Mouse (Mus musculus) lung, postnatal 10 days (tissue): ENCODE measurements around the gene Krt23.

Experiments used
- DNase-seq: peaks from one replicate; pipeline ENCODE4 v3.0.0; 2021

Gene Krt23

GRCm38 (mm10) chr11:99492733-99493573 lies at the start of gene Krt23:
Gene Krt23, minus strand, starts transcription at chr11:99493137.
- peak; percentile 23 for DNase-seq

GRCm38 (mm10) chr11:99539721-99540120 lies 46.8 kb upstream of the Krt23 start:
- DNase-seq = peak; percentile 12

DNA sequence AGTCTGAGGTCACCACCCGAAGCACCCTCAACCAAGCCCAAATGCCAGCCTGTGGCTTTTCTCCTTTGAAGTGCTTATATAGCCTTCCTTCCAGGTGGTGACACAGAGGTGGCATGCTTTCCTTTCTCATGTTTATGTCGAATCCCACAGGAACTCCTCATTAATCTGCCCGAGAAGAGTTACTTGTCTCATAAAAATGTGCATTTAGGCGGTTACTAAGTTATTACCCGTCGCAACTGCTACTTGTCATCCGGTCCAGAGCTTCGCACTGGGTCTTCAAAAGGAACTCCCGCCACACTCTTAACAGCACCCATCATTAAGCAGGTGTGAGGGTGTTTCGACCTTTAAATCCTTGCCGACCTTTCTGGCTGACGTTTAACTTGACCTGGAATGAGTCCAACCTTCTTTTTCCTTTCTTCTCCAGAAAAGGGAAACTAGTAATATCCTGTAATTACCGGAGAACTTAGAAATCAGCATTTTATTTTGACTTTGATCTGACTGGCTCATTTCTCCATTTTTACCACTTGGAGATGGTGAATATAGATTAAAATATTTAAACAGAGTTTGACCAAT lies 28.4 kb upstream of the Krt23 start, which contains the start of gene Krt39:
Gene Krt39, minus strand, starts transcription at position 51 of the 573 bp plus-strand sequence.
- DNase-seq = no peak

- peak; percentile 1 for DNase-seq
Observed at GRCm38 (mm10) chr11:99514098-99514497, 21.2 kb upstream of the Krt23 start.

DNA sequence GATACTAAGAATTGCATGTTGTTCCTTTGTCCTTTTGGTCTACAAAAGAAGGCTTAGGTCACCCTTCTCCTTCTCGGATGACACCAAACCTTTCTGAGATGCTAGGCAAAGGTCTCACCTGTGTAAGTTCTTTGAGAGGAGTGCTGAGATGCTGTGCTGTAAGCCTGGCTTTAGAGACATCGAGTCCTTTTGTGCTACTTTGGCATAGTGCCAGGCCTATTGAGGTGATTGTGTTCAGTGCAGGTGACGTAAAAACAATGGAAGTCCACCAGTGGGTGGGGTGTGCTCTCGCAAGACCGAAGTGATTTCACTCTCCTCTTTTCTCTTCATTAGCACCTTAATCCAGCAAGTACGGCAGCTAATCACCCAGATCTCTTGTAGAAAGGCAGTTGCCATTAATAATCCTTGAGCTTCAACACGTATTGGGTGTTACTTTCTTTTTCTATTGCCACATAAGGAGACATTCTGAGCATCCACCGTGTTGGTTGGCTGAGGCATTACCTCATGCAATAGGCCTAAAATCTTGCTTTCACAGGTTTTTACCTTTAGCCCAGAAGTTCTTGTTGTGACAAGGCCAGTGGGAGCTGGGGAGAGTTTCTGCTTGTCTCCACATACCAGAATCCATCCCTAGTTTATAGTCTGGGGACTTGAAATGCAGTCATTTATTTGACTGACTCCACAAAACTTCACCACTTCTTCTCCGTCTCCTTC lies 7.3 kb upstream of the Krt23 start:
- no peak for DNase-seq

DNA sequence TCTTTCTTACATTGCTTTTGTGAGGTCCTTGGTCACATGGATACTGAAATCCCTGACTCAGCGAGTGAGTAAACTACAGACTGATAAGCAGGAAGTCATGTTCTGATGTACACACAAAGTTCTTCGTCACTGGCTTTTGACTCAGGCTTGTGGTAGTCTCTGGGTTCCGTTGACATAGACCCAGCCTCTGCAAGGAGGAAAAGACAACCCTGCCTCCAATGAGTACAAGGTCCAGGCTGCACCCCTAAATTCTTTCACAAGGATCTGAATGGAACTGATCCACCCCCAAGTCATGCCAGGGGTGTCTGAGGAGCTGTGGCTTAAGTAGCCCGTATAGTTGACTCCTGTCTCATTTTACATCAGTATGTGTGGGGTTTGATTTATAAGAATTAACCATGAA lies 3.5 kb upstream of the Krt23 start:
- no peak for DNase-seq

DNA sequence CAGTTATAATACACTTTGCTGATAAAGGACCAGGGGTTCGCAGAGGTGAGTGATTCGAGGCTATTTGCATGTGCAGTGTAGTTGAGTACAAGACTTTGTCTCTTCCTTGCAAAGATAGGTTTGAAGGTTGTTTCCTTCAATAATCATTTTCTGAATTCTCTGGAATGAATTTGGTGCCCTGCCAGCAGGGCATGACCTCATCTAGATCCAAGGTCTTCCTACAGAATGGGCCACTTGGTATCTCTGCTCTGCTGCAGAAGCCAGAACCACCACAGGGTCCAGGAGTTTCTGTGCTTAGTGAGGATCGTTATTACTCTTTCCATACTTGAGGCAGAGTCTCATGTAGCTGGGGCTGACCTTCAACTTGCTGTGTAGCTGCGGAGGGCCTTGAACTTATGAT lies 1.8 kb upstream of the Krt23 start:
- no peak for DNase-seq

- no peak for DNase-seq
Observed at GRCm38 (mm10) chr11:99493574-99493850, 575 bp upstream of the Krt23 start.

GRCm38 (mm10) chr11:99491040-99491439 lies 1.9 kb downstream of the Krt23 start:
- no peak for DNase-seq

DNA sequence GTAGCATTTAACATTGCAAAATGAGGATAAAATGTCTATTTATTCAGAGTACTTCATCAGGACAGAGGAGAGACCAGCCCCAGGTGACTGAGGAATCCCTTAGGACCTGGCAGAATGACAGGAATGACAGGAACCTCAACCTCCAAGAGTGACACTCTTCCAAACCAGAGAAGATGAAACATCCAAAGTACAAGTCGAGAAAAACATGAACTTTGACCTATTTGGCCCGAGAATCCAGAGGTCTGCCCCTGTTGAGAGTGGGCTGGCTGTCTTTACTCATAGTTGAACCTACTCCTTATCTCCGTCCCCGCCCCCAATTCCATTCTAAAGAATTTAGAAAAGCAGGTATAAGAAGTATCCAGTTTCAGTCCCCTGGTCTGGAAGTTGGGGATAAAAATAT lies 2.3 kb downstream of the Krt23 start:
- no peak for DNase-seq

DNA sequence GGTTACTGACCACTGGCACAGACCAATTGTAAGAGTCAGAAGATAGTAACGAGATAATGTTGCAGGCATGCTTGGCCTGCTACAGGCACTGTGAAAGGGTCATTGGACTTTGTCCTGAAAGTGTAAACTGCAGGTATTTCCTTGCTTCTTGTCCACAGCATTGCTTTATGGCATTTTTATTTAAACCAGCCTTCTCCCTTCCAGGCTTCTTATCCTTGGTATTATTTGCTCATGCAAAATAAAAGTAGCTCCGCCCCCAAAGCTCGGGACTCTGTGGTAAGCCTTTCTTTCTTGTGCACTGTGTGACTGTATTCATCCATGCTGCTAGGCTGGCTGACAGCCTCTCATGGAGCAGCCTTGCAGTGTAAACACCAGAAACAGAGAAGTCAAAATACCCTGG lies 3.7 kb downstream of the Krt23 start:
- DNase-seq = peak; percentile 35

GRCm38 (mm10) chr11:99474981-99475380 lies 18.0 kb downstream of the Krt23 start:
- no peak for DNase-seq

- DNase-seq = peak; percentile 46
Observed at GRCm38 (mm10) chr11:99473433-99473832, 19.5 kb downstream of the Krt23 start.

DNA sequence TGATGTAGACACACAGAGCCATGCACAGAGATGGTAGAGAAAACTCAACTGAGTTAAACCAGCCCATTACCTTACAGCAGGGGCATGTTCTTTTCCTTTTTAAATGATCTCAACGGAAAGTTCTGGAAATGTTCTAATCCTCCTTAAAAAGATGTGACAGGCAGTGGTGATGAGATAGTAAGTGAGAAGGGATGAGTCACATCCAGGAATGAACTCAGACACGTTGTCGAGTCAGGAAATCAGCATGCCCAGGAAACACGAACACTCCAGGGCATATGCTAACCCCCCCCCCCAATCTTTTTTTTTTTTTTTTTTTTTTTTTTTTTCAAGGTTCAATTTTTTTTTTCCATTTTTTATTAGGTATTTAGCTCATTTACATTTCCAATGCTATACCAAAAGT lies 20.5 kb downstream of the Krt23 start:
- DNase-seq = no peak

- peak; percentile 20 for DNase-seq
Observed at GRCm38 (mm10) chr11:99471946-99472345, 21.0 kb downstream of the Krt23 start.

- peak; percentile 21 for DNase-seq
Observed at GRCm38 (mm10) chr11:99469228-99469627, 23.7 kb downstream of the Krt23 start.

DNA sequence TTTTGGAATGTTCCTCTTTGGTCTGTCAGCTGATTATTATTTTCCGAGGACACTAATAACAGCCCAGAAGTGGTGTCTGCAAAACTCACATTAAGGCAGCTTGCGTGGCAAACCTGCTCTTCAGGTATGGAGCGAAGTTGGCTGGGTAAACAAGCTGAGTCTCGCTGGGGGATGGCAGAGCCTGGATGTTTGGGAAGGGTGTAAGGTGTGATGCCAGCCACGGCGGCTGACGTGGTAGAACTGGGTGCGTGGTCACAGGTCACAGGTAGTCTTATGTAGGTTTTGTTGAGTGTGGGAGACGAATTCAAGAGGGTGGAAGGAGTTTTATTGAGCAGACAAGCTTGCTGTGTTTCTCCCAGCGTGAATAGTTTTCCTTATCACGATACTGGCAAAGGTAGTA lies 24.4 kb downstream of the Krt23 start:
- DNase-seq = peak; percentile 13

GRCm38 (mm10) chr11:99466316-99466715 lies 26.6 kb downstream of the Krt23 start:
- no peak for DNase-seq

DNA sequence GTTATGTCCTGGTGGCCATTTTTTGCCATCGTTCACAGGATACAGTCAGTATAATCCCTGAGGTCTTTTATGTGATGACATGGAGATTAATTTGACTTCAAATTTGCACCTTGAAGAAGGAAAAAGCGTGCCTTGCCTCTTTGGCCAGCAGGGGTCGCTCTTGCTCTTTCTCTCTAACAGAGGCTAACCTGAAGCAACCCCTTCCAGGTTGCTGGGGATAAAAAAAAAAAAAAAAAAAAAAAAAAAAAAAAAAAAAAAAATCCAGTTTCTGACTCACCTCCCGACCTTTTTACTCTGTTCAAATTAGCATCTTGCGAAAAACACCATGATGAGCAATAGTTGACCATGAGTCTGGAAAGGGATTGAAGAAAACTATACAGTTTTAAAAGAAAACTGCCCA lies 28.1 kb downstream of the Krt23 start:
- DNase-seq = peak; percentile 85

DNA sequence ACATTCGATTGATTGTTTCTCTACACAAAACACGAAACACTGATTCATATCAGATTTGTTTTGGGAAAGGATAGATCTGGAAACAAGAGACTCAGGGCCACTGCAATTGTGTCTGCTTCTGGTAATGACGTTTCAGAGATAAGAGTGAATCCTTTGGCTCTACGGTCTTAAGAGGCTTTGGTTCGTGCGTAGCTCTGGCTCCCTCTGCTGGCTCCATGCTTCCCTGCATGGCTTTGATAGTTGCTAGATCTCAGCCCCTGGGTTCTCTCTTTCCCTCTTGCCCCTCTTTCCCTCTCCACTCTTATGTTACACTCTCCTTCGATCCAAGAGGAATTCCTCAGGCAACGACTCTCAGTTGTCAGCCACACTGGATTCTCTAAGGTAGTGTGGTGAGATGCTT lies 29.8 kb downstream of the Krt23 start:
- peak; percentile 65 for DNase-seq

- no peak for DNase-seq
Observed at GRCm38 (mm10) chr11:99461736-99462135, 31.2 kb downstream of the Krt23 start.

DNA sequence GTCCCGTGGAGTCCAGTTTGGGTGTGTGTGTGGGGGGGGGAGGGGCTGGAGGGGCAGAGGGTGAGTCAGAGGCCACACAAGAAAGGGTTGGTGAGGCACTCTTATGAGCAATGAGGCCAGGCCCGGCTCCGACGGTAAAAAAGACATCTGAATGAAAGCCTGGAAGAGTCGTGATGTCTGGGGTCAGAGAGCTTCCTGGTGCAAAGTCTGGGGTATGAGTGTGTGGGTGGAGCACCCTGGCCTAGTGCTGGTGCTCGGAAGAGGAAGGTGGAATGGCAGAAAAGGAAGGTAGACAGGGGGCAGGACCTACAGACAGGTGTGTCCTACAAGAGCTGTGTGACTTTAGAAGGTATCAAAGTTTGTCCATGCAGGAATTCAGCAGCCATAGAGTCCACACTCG lies 34.0 kb downstream of the Krt23 start:
- DNase-seq = no peak

DNA sequence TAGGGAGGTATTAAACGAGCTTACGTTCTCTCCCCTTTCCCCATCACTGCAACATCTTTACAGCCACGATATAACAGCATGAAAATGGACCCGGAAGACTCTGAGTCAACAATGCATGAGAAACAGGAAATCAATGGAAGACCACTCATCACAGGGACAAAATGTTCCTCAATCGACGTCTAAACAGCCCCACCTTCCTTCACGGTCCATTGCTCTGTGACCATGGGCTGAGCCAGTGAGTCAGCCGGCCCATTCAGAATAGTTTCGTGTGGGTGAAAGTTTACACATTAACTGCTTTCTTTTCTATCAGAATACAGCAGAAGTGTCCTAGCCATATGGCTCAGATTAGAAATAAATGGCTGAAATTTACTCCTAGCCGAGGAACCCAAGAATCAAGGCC lies 38.2 kb downstream of the Krt23 start:
- no peak for DNase-seq

DNA sequence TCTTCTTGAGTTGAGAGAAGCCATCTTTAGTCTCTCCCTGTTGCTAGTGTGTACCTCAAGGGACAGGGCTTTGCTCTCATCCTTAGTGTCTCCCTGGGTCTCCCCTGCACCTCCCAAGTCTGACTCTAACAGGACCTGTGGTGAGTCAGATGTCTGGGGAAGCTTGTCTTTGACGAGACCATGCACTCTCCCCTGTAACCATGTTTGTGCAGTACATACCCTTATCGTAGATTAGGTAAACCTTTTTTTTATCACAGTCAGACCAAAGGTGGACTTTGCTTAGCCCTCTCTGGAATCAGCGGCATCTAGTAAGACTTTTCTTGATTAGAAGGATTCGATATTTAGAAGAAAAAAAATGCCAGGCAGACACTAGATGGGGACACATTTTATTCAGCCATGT lies 38.9 kb downstream of the Krt23 start:
- no peak for DNase-seq
